Mouse (Mus musculus) G1E (cell line): ENCODE data around the gene Zfpm1.

Source experiments
- CTCF ChIP-seq: IDR thresholded peaks from 2 replicates; pipeline ENCODE4 v1.5.1; 2012; ENCODE audit warnings: low read depth, low read length, inconsistent platforms, mixed read lengths
- GATA1 ChIP-seq: IDR thresholded peaks from 2 replicates; pipeline ENCODE4 v1.6.1; 2012; ENCODE audit warnings: borderline replicate concordance, low read length, inconsistent platforms, mixed read lengths
- GATA2 ChIP-seq: IDR thresholded peaks from 2 replicates; pipeline ENCODE4 v1.6.1; 2012; ENCODE audit warnings: low read depth, low read length, inconsistent platforms, borderline replicate concordance
- POLR2AphosphoS5 ChIP-seq: IDR thresholded peaks from 2 replicates; pipeline ENCODE4 v1.6.1; 2012; ENCODE audit warnings: low read depth, low read length, inconsistent platforms; ENCODE audit not compliant: insufficient replicate concordance
- TAL1 ChIP-seq: conservative IDR thresholded peaks from 2 replicates; pipeline ENCODE4 v1.6.1; 2012; ENCODE audit warnings: low read depth, low read length, inconsistent platforms, mixed read lengths

DNA sequence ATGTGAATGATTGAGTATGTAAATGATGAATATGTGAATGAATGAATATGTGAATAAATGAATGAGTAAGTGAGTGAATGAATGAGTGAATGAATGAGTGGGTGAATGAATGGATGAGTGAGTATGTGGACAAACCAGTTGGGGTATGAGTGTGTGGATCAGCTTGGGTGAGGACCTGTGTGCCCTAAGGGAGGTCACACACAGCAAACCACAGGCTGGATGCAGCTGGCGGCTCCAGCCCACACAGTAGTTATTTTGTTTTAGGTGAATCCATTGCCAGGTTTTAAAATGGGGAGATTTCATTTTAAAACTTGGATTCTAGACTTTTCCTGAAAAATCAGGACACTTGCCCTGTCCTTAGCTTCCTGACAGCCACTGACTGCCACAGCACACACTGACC lies 30.2 kb upstream of the Zfpm1 start:
- TF ChIP-seq CTCF (no peak), POLR2AphosphoS5 (no peak), TAL1 (no peak), GATA2 (no peak), GATA1 (no peak)
